Mouse (Mus musculus): ENCODE measurements around the gene Slc9a2. TPM values are rescaled to one million over a fixed set of nuclear protein-coding genes. Genes with fewer than 3 reads are reported as not detected.

Gene Slc9a2
- total RNA-seq, 1 experiment from 2014 or later: 1.1 TPM

Other genes starting within 250 kb of the Slc9a2 start
- gene Il18r1, start 215.0 kb upstream of the Slc9a2 start, total RNA-seq (2017): 83.7 to 308 TPM (median 89.9 TPM) in 3 replicates
- 129 to 500 TPM (median 141 TPM) in 3 replicates for gene Il18rap, start 165.2 kb upstream of the Slc9a2 start, total RNA-seq (2017)
- gene Slc9a4, start 100.5 kb upstream of the Slc9a2 start, total RNA-seq (2017): 0.57 to 0.78 TPM in 2 of 3 replicates, not detected in the other
- 0.75 to 3.6 TPM (median 0.76 TPM) in 3 replicates for gene Mfsd9, start 110.1 kb downstream of the Slc9a2 start, total RNA-seq (2017)
- not detected in 3 replicates for gene Tmem182, start 125.0 kb downstream of the Slc9a2 start, total RNA-seq (2017)